Mouse (Mus musculus) R1 (cell line): ENCODE results near the gene Zfp607b.

Experiments used
- DNase-seq: peaks from one replicate; pipeline ENCODE4 v3.0.0-alpha.2; 2018; ENCODE audit warnings: low read depth, low spot score

The Zfp607b gene

DNA sequence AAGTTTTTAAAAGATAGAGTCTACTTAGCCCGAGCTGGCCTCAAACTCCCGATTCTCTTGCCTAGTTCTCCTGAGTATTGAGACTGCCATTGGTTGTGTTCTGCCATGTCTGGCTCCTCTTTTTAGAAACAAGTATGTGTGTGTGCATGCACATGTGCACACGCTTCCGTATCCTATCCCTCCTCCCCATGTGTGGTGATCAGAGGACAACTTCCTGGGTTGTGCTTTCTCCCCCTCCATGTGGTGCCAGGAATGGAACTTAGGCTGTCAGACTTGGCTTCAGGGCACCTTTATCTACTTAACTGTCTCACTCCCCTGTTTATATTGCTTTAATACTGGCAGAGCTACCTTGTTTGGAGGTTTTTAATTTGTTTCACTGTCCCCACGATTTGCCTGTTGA, 3.9 kb upstream of the Zfp607b start:
- DNase-seq = no peak

DNA sequence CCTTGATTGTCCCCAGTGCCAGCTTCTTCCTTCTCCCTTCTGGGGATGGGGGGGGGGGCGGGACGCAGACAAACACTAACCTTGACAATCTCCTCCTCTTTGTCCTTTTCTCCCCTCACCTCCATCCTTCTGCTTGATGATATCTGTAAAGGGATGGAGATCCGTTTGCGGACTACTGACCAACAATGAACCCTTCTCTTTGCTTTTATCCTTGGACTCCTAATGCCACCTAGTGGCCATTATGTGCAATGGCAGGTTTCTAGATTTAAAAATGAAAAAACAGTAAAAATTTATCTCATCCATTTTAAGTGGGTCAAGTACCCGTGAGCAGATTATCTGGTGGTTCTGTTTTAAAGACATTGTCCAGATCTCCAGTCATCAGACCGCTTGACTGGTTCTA, 3.5 kb upstream of the Zfp607b start:
- DNase-seq = peak; percentile 45

DNA sequence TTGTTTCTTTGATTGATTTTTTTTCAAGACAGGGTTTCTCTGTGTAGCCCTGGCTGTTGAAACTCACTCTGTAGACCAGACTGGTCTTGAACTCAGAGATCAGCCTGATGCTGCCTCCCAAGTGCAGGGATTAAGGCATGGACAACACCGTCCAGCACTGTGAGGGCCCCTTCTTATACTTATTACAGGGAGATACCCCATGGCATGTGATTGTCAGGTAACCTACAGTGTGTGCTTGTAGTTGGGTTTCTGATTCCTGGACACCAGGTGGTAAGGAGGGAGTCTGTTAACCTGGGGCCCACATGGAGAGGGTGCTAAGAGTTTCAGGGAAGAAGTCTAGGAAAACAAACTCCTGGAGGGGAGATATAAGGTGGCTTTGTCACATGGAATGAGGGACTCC, 2.1 kb upstream of the Zfp607b start:
- DNase-seq = no peak

DNA sequence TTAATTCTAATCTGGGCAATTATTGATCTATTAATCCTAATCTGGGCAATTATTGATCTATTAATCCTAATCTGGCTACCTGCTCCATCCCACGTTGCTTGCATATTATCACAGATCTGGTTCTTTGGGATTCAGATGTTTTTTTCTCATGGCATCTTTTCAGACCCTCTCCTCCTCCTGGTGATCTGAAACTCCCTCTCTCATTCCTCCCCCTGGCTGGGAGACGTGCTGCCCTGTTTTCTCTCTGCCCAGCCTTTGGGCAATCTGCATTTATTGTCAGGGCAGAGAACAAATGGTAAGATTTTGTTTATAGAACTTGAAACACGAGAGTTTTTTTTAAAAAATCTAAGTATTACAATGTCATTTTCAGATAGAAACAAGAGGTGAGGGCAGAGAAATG, 1.3 kb upstream of the Zfp607b start:
- no peak for DNase-seq

DNA sequence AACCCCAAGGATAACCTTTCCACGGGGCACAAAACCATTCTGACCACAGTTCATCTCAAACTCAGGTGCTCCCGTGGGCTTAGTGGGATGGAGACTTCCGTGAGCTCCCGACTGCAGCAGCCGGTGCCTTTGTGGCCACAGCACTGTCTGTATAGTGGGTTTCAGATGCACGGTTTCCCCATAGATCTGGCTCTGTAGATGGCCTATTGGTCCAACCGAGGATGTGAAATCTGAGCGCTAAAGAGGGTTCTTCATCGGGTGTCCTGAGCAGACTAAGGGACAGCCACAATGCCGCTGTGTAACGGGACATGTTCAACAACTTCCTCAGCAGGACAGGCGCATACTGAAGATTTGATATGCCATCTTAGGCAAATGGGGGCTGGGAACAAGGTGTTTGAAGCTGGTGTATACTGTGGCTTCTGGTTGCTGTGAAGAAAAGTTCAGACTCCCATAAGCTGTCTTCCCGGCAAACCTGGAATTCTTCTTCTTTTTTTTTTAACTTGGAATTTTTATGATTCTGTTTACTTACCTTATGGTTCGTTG, 823 bp upstream of the Zfp607b start:
- DNase-seq = no peak

DNA sequence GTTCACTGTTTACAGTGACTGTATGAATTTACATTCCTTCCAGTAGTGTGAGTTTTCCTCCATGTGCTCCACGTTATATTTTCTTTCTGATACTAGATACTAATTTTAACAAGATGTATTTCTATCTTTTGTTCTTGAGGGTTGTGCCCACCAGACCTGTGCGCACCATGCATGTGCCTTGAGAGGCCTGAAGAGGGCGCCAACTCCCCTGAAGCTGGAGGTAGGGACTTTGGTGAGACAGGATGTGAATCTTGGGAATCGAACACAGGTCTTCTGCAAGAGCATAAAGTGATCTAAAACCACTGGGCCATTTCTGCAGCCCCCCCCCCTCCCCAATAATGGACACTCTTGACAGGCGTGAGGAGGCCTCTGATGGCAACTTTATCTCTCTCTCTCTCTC, 1.9 kb downstream of the Zfp607b start:
- peak; percentile 85 for DNase-seq

DNA sequence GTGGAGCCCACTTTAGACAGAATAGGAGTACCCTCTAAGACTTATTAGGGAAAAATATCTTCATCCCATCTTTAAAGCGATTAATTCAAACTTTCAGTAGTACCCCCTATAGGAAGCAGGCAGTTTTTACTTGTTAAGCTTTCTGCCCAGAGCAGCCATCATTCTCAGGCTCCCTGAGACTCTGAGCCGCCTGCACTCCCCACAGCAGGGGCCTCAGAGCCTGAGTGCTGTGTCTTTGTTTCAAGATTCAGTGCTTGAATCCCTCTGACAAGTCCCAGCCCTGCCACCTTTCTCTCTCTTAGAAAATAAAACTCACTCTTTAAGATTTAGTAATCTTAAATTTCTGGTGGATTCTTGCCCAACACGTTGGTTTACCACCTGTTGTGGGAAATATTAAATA, 7.6 kb downstream of the Zfp607b start:
- peak; percentile 92 for DNase-seq

DNA sequence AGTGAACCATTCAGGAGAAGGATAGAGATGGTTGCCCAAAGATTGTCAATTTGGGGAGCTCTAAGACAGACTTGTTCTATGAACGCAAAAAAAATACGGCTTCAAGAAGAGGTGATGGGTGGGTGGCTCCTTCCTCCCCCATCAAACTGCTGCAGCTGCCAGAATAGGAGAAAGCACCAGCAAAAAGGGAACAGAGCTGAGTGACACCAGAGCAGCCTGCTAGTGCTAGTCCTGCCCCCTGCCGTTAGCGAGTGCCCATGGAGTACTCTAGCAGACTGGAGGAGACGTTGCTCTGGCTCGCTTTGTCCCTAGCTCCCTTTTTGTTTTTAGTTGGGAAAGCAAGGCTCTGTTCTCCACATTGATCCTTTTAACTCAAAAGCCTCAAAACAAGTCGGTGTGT, 21.3 kb downstream of the Zfp607b start:
- no peak for DNase-seq

DNA sequence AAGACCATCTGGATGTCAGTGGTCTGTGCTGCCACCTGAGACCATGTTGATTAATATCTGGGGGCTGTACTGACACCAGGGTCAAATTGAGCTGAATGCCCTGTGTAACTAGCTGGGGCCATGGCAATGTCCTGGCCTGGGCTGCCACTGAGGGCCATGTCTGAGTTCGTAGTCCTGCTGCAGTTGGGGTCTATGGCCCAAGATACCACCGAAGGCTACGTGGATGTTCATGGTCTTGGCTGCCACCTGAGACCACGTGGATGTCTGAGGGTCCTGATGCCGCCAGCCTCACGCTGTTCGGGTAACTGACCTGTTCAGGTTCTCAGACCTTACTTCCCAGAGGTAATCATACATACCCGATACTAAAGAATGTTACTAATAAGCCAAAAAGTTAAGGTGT, 32.8 kb downstream of the Zfp607b start:
- DNase-seq = no peak

DNA sequence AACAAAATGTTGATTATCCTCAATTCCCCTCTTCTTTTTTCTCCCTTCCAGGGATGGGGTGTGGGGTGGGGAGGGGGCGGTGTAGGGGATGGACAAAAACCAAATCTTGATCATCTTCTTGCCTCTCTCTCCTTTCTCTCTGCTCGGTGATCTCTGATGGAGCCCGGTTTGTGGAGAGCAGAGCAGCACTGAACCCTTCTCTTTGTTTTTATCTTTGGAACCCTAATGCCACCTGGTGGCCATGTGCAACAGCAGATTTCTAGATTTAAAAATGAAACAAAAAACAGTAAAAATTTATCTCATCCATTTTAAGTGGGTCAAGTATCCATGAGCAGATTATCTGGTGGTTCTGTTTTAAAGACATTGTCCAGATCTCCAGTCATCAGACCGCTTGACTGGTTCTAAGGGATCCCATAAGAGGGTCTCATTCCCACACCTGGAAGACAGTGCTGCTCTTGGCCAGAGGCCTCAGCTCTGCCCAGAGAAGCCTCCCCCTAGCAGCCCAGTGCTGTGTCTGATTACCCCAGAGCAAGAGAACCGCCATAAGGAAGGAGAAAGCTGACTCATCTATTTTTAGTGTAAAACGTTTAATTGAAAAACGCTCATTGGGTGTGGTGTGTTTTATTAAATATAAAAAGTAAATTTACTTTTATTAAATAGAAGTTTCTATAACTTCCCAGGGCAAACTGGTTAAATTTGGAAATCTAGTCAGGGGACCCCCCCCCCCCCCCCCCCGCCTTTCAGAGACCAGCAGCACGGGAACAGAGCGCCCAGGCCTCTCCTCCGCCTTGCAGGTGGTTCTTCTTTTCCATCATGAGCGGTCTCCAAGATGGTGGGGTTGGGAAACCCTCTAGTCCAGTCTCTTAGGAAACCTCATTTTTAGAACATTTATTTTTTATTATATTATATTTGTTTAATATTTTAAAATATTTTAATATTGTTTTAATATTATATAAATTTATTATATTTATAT, 36.7 kb downstream of the Zfp607b start:
- peak; percentile 78 for DNase-seq

DNA sequence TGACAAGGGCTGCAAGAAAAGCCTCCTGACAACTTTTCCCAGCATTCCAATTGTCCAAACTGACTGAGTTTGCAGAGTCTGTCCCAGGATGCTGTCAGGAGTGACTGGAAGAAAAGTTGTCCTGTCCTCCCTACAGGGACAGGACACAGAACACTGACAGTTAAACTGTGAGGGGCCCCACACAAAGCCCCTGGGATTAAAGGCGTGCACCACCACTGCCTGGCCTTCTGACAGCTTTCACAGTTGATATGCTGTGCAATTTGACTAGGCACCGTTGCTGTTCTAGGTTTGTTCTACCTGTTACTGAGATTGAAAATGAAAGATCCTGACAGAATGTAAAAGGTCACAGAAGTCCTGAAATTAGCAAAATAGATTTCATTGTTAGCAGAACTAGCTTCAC, 38.3 kb downstream of the Zfp607b start:
- DNase-seq = no peak

DNA sequence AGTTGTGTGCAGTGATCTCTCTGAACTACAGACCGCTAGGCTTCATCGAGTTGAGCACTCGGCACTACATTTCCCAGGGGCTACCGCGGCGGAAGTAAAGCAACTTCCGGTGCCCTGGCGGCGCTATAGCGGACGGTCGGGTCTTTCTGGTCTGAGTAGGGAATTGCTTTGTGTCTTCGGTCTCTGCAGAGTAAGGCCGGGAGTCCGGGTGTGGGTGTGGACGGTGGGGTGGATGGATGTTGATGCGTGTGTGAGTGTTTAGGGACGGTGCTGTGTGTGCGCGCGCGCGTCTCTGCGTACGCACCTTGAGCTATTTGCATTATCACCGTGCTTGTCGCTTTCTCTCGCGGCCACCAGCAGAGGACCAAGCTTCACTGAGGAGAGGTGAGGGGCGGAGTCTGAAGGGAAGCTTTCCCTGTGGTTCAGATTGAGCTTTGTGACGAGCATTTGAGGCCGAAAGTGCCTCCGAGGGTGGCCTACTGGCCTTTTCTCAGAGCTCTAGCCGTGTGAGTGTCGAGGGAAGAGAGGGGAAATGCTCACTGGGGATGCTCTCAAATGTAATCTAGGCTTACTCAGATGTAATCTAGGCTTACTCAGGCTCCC, 42.2 kb downstream of the Zfp607b start, which contains the start of gene Zfp60:
Zfp60 (plus strand) TSS at position 109 of the 603 bp plus-strand sequence.
- peak; percentile 95 for DNase-seq

DNA sequence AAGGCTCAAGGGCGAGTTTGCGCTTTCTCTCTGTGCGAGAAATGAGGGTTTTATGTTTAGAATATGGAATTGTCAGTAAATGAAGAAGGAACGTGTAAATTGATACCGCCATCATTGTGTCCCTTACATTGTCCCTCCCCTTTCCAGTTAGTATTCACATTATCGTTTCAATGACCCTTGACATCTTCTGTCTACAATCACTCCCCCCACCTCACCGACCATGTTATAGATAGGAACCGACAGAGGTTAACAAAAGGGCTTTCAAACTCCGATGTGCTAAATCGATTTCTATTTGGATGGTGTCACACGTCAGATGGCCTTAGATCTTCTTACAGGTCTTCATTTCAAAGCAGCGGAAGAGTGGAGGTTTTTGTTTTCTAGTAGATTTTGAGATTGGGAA, 42.8 kb downstream of the Zfp607b start:
- DNase-seq = peak; percentile 25

DNA sequence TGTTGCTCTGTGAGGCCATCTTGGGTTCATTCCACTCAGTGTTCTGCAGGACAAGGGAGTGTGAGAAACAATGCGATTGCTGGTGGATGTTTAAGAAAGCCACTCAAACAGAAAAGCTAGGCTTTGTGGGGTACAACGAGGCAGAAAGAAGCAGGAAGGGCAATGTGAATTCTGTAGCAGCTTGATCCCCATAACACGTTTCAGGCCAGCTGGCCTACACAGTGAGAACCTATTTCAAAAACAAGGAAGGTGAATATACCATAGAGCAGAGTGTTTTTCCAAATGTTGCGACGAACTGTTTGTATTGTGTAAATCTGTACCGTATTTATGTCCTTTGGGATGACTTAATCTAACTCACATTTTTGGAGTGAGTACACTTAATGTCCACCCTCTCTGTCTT, 43.4 kb downstream of the Zfp607b start:
- no peak for DNase-seq

DNA sequence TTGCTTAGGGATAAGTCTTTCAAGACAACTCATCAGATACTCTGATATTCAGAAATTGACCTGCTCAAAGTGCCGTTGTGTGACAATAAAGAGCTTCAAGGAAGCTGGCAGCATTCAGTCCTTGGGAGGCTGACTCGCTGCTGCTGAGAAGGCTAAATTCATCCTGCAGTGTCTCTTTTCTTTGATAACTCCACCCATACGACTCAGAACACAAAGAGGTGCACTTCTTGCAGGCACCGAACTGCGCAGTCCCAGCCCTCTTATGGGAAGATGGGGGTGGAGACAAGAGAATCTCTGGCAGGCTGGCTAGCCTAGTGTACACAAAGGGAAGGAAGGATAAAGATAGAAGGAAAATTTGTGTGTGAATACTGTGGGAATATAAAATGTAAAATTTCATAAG, 46.3 kb downstream of the Zfp607b start:
- peak; percentile 84 for DNase-seq
